Comparison of ENCODE assay signal across 21 mouse cellular contexts in the genomic region with DNA sequence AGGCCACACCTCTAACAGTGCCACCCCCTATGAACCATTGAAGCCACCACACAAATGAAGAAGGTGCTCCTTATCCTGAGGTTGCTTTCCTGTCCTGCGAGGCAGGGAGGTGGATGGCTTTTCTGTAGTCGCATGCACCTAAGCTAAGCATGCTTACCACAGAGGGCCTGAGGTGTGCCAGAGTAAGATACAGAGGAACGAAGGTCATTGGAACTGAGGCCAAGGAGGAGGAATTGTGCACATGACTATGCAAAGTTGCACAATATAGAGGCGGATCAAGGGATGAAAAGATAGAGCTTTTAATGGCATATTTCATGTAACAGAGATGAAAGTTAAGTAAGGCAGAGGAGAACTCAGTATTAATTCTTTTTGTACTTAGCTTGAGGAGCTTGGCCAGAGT. TPM values are rescaled to one million over a fixed set of nuclear protein-coding genes. Genes with fewer than 3 reads are reported as not detected.
DNase-seq lines count a peak whose midpoint lies in the region; ATAC-seq and TF ChIP-seq lines count a peak whose summit lies in the region.
"Had no signal": no experiment of that assay in that cellular context is flagged by ENCODE, and none has a peak within 500 bp of the region (broad histone marks: within the 10 kb centered on the region; RNA-seq: fewer than 3 reads in every experiment).

No protein-coding gene starts in this region.

- DNase-seq in adrenal gland, adult 2 months = peak; percentile 22
- no peak for DNase-seq in adrenal gland, adult 8-10 months
- DNase-seq in kidney, postnatal 25 days = peak; percentile 17 to 37
- peak; percentile 83 for DNase-seq in gonadal fat pad, adult 2 months (ENCODE audit: low read depth)
- no peak for DNase-seq in gastrocnemius, postnatal 25 days
- DNase-seq: adrenal gland, postnatal 14 days; B cell, adult 2 months; cerebellum, adult 18-20 months; cerebellum, adult 9-11 months; cerebellum, postnatal 36 days; gastrocnemius, postnatal 10 days had no signal

- no peak for TF ChIP-seq CTCF in small intestine, adult 2 months (IDR thresholded peaks at IDR 0.05; ENCODE audit: extremely low read depth, insufficient read length, insufficient replicate concordance, low read depth, low read length)

- H3K9me3 ChIP-seq in kidney, embryonic 15.5 days (replicated peaks) = no peaks in the 10 kb centered on the region
- H3K9me3 ChIP-seq: embryonic facial prominence, embryonic 10.5 days; forebrain, embryonic 10.5 days; forebrain, embryonic 15.5 days; G1E; heart, embryonic 12.5 days; hindbrain, embryonic 10.5 days had no signal

- H3K36me3 ChIP-seq in kidney, embryonic 15.5 days = peaks cover 79% of the 10 kb centered on the region
- peaks cover 46% of the 10 kb centered on the region for H3K36me3 ChIP-seq in small intestine, adult 2 months (ENCODE audit: control insufficient read depth, insufficient read depth, low read length)

- no peaks in the 10 kb centered on the region for H3K27me3 ChIP-seq in kidney, embryonic 15.5 days
- H3K27me3 ChIP-seq in small intestine, adult 2 months (ENCODE audit: control insufficient read depth, insufficient read depth, low read length) = no peaks in the 10 kb centered on the region
- H3K27me3 ChIP-seq: forebrain, embryonic 15.5 days; heart, embryonic 12.5 days had no signal

- H3K4me3 ChIP-seq in kidney, embryonic 15.5 days (replicated peaks) = no peak overlapping the region
- H3K4me3 ChIP-seq in small intestine, adult 2 months (ENCODE audit: low read depth, low read length) = no peak overlapping the region
- H3K4me3 ChIP-seq: embryonic facial prominence, embryonic 10.5 days; forebrain, embryonic 10.5 days; forebrain, embryonic 15.5 days; heart, embryonic 12.5 days; hindbrain, embryonic 10.5 days had no signal

- H3K9ac ChIP-seq in kidney, embryonic 15.5 days = no peak overlapping the region
- H3K9ac ChIP-seq: forebrain, embryonic 15.5 days; heart, embryonic 12.5 days; hindbrain, embryonic 14.5 days had no signal

- no peak for TF ChIP-seq POLR2A in small intestine, adult 2 months (IDR thresholded peaks at IDR 0.05; ENCODE audit: low read depth, low read length)

- 97% methylated on average over 4 of the region's 4 CpGs for WGBS in kidney, embryonic 15.5 days
- WGBS in small intestine, adult 2 months = 36% methylated on average over 4 of the region's 4 CpGs

- ATAC-seq in kidney, embryonic 15.5 days (replicated peaks; ENCODE audit: low FRiP score) = no peak
- ATAC-seq: CD4-positive, CD25-positive, alpha-beta regulatory T cell, adult 4 months; forebrain, embryonic 15.5 days had no signal

- no peak overlapping the region for H3K4me2 ChIP-seq in kidney, embryonic 15.5 days
- H3K4me2 ChIP-seq: forebrain, embryonic 15.5 days; heart, embryonic 12.5 days; hindbrain, embryonic 14.5 days had no signal

- H3K4me1 ChIP-seq in kidney, embryonic 15.5 days = peaks cover 7% of the 10 kb centered on the region
- peaks cover 10% of the 10 kb centered on the region; the same call in 1 of the 2 replicates for H3K4me1 ChIP-seq in small intestine, adult 2 months (ENCODE audit: control insufficient read depth, insufficient read depth, insufficient read length, low read length)

- no peak overlapping the region for H3K27ac ChIP-seq in kidney, embryonic 15.5 days
- 0 out of 2 replicates have a peak overlapping the region, but pooled peaks have one; percentile 13 for H3K27ac ChIP-seq in small intestine, adult 2 months (ENCODE audit: insufficient read depth, low read depth, low read length)
- H3K27ac ChIP-seq: embryonic facial prominence, embryonic 10.5 days; forebrain, embryonic 10.5 days; forebrain, embryonic 15.5 days; hindbrain, embryonic 10.5 days; hindbrain, embryonic 14.5 days had no signal

RNA-seq across cellular contexts. Expression of gene Pak1ip1, which starts 5.4 kb away (rescaled TPM):
- total RNA-seq in adrenal gland, adult 2 months (2021) = 10 to 100 TPM; 50.1 to 61.7 TPM
- polyA plus RNA-seq in adrenal gland, adult 2 months (2012; rRNA removed) = 78.6 and 87.0 TPM in 2 replicates
- total RNA-seq in adrenal gland, adult 8-10 months (2022) = 10 to 100 TPM; 55.7 to 64.6 (median 57.4) TPM
- polyA plus RNA-seq in kidney, embryonic 15.5 days (2015; fragmentation: Nextera tagmentation; extraction: Ambion mirVana) = 67.8 and 68.5 TPM in 2 replicates
- 37.1 and 46.5 TPM in 2 replicates for polyA plus RNA-seq in gonadal fat pad, adult 2 months (2012; rRNA removed)
- polyA plus RNA-seq in small intestine, adult 2 months (2012; rRNA removed) = 19.2 and 31.5 TPM in 2 replicates
- 10 to 100 TPM; 24.5 to 26.3 TPM for total RNA-seq in gastrocnemius, postnatal 25 days (2021)

RNA-seq across cellular contexts. Expression of gene Tmem14c, which starts 9.8 kb away (rescaled TPM):
- 100 to 1,000 TPM; 126 to 176 TPM for total RNA-seq in adrenal gland, adult 2 months (2021)
- 77.8 and 84.7 TPM in 2 replicates for polyA plus RNA-seq in adrenal gland, adult 2 months (2012; rRNA removed)
- total RNA-seq in adrenal gland, adult 8-10 months (2022) = 100 to 1,000 TPM; 108 to 169 (median 133) TPM
- polyA plus RNA-seq in kidney, embryonic 15.5 days (2015; fragmentation: Nextera tagmentation; extraction: Ambion mirVana) = 207 and 214 TPM in 2 replicates
- polyA plus RNA-seq in gonadal fat pad, adult 2 months (2012; rRNA removed) = 119 and 141 TPM in 2 replicates
- 64.4 and 79.0 TPM in 2 replicates for polyA plus RNA-seq in small intestine, adult 2 months (2012; rRNA removed)
- 10 to 100 TPM; 80.7 to 82.9 TPM for total RNA-seq in gastrocnemius, postnatal 25 days (2021)

Comparison
In these comparisons a context has a peak if more than half of its experiments do, and no peak if none do; other contexts are left out.
1. DNase-seq: peak in adrenal gland, adult 2 months (single experiment), kidney, postnatal 25 days (2 of 2) and gonadal fat pad, adult 2 months (single experiment); none in adrenal gland, adult 8-10 months (single experiment) and gastrocnemius, postnatal 25 days (single experiment).